Mouse (Mus musculus) left cerebral cortex, postnatal 4 days (tissue): ENCODE measurements around the gene Agtrap. TPM values are rescaled to one million over a fixed set of nuclear protein-coding genes. Genes with fewer than 3 reads are reported as not detected.
A peak's percentile ranks its signal among the peaks of the same experiment; 100 is the strongest.

Source experiments
- DNase-seq: peaks from one replicate; pipeline ENCODE4 v3.0.0-alpha.2; 2022
- intact Hi-C: fragments of 180-260 bp; cut with DNase I; formaldehyde crosslinking; loops from one replicate; pipeline ENCODE4 v1.15.1; 2025
- total RNA-seq, 2 experiments: library from RNA; stranded (reverse); gene quantifications; 2 replicates each; pipeline ENCODE4 v1.2.3; 2021

Gene Agtrap
- total RNA-seq, 2 experiments from 2014 or later: 4.2 to 4.6 TPM

GRCm38 (mm10) chr4:148079944-148080596, 7.8 kb downstream of the Agtrap start:
- intact Hi-C loops: no loop called here
- DNase-seq: no peak

GRCm38 (mm10) chr4:148079212-148079611, 8.6 kb downstream of the Agtrap start:
- intact Hi-C loops: no loop called here
- DNase-seq: no peak

GRCm38 (mm10) chr4:148075881-148076280, 11.9 kb downstream of the Agtrap start:
- intact Hi-C loops: no loop called here
- DNase-seq: no peak

- DNase-seq: peak; percentile 66
- intact Hi-C loops: no loop called here
These were observed 12.6 kb downstream of the Agtrap start for GRCm38 (mm10) chr4:148075259-148075658.

GRCm38 (mm10) chr4:148074521-148075189, 13.2 kb downstream of the Agtrap start:
- no peak for DNase-seq
- intact Hi-C loops: no loop called here

- no peak for DNase-seq
- intact Hi-C loops: no loop called here
These were observed 16.3 kb downstream of the Agtrap start for GRCm38 (mm10) chr4:148071508-148071907.

- intact Hi-C loops: no loop called here
These were observed 18.1 kb downstream of the Agtrap start for GRCm38 (mm10) chr4:148069602-148070218.

GRCm38 (mm10) chr4:148067346-148067745, 20.5 kb downstream of the Agtrap start:
- DNase-seq: no peak
- intact Hi-C loops: no loop called here

More at GRCm38 (mm10) chr4:148069602-148070218, 18.1 kb downstream of the Agtrap start:
- no peak for DNase-seq

GRCm38 (mm10) chr4:148066401-148066744, 21.5 kb downstream of the Agtrap start:
- intact Hi-C loops: no loop called here
- no peak for DNase-seq

GRCm38 (mm10) chr4:148065702-148066400, 22.0 kb downstream of the Agtrap start:
- intact Hi-C loops: no loop called here
- DNase-seq: no peak

- intact Hi-C loops: no loop called here
These were observed 26.7 kb downstream of the Agtrap start for GRCm38 (mm10) chr4:148061086-148061480.

GRCm38 (mm10) chr4:148060120-148061085, 27.4 kb downstream of the Agtrap start:
- DNase-seq: no peak
- intact Hi-C loops: no loop called here

More at GRCm38 (mm10) chr4:148061086-148061480, 26.7 kb downstream of the Agtrap start:
- no peak for DNase-seq

- intact Hi-C loops: no loop called here
- DNase-seq: no peak
These were observed 28.8 kb downstream of the Agtrap start for GRCm38 (mm10) chr4:148058993-148059392.

- DNase-seq: no peak
- intact Hi-C loops: no loop called here
These were observed 29.5 kb downstream of the Agtrap start for GRCm38 (mm10) chr4:148058218-148058819.

GRCm38 (mm10) chr4:148057661-148058209, 30.1 kb downstream of the Agtrap start:
- intact Hi-C loops: no loop called here
- no peak for DNase-seq

GRCm38 (mm10) chr4:148056801-148057200, 31.0 kb downstream of the Agtrap start:
- intact Hi-C loops: no loop called here
- no peak for DNase-seq

GRCm38 (mm10) chr4:148056246-148056645, 31.6 kb downstream of the Agtrap start:
- DNase-seq: no peak

GRCm38 (mm10) chr4:148054961-148055695, 32.7 kb downstream of the Agtrap start:
- DNase-seq: no peak
- intact Hi-C loops: no loop called here

More at GRCm38 (mm10) chr4:148056246-148056645, 31.6 kb downstream of the Agtrap start:
- intact Hi-C loops: no loop called here
